Mouse (Mus musculus): ENCODE data around the gene Gm20388.

DNA sequence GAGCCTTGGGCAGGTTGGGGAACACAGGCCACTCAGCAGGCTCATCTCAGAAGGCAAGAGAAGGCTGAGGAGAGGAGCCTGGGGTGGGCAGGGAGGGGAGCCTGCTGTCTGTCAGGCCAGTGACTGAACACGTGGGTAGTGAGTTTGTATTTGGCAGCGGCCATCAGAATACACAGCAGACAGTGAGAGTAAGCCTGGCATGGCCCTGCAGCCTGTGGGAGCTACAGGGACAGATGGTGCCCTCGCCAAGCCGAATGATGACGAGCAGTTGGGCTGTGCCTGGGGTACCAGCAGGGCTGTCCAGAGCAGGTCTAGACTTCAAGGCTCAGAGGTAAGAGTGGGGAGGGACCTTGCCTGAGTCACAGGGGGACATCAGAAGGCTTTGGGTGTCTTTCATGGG, 716.7 kb downstream of the Gm20388 start:
- TF ChIP-seq CTCF (IDR thresholded peaks at IDR 0.05; ENCODE audit: control insufficient read depth, insufficient read depth, low read length) (no peak), POLR2A (IDR thresholded peaks at IDR 0.05; ENCODE audit: borderline replicate concordance, control insufficient read depth, low read depth, low read length) (no peak)

All from bone marrow, adult 2 months (tissue).